8 mouse cellular contexts compared by ENCODE assay signal in genomic region chr2:31119795-31120194, GRCm38 (mm10). TPM values are rescaled to one million over a fixed set of nuclear protein-coding genes. Genes with fewer than 3 reads are reported as not detected.
DNase-seq lines count a peak whose midpoint lies in the region; TF ChIP-seq lines count a peak whose summit lies in the region.
"Had no signal": no experiment of that assay in that cellular context is flagged by ENCODE, and none has a peak within 500 bp of the region (broad histone marks: within the 10 kb centered on the region; RNA-seq: fewer than 3 reads in every experiment).

No protein-coding gene starts in this region.

- TF ChIP-seq POLR2A in ES-Bruce4 (IDR thresholded peaks at IDR 0.05; ENCODE audit: insufficient read depth, low read length): no peak
- TF ChIP-seq POLR2A in brain, embryonic 14.5 days (IDR thresholded peaks at IDR 0.05; ENCODE audit: borderline replicate concordance, extremely low read depth, insufficient read depth, insufficient read length, poor library complexity, severe bottlenecking): no peak

- H3K4me1 ChIP-seq in ES-Bruce4 (ENCODE audit: control insufficient read depth, insufficient read depth, low read length): peaks cover 1% of the 10 kb centered on the region

- no peak overlapping the region for H3K9ac ChIP-seq in ES-Bruce4 (ENCODE audit: low read depth, poor library complexity, severe bottlenecking)

- no peaks in the 10 kb centered on the region for H3K36me3 ChIP-seq in ES-Bruce4 (ENCODE audit: control insufficient read depth, insufficient read depth, low read length, poor library complexity, severe bottlenecking)

- H3K9me3 ChIP-seq in ES-Bruce4 (replicated peaks; ENCODE audit: control insufficient read depth, insufficient read depth, low read length, poor library complexity, severe bottlenecking): no peaks in the 10 kb centered on the region

- H3K27ac ChIP-seq in ES-Bruce4 (ENCODE audit: insufficient read depth, low read length): no peak overlapping the region

- no peaks in the 10 kb centered on the region for H3K27me3 ChIP-seq in ES-Bruce4 (ENCODE audit: control insufficient read depth, insufficient read depth, low read length, poor library complexity, severe bottlenecking)

- no peak for TF ChIP-seq CTCF in ES-Bruce4 (IDR thresholded peaks at IDR 0.05; ENCODE audit: low read depth, low read length)
- TF ChIP-seq CTCF in brain, embryonic 14.5 days (IDR thresholded peaks at IDR 0.05; ENCODE audit: borderline replicate concordance, extremely low read depth, insufficient read depth, insufficient read length): no peak

- no peak for TF ChIP-seq EP300 in ES-Bruce4 (IDR thresholded peaks at IDR 0.05; ENCODE audit: insufficient read depth, low read depth, low read length)

- peak overlapping the region; percentile 10 for H3K4me3 ChIP-seq in ES-Bruce4 (ENCODE audit: low read depth, low read length)
- H3K4me3 ChIP-seq: myocyte had no signal

- DNase-seq in brain, embryonic 14.5 days (ENCODE audit: low read depth): peak; percentile 89
- DNase-seq in heart, adult 9 months (ENCODE audit: low spot score in 2 of 2): peak; percentile 74 to 77
- DNase-seq in layer of hippocampus, postnatal 10 days (ENCODE audit: low spot score in 2 of 2): peak; percentile 67 to 74
- DNase-seq in right cerebral cortex, postnatal 36 days (ENCODE audit: low spot score in 2 of 2): peak; percentile 42 to 62
- no peak for DNase-seq in ovary, postnatal 14 days (ENCODE audit: low spot score)
- no peak for DNase-seq in adipocyte (ENCODE audit: low spot score)

RNA-seq across cellular contexts. Expression of gene Fnbp1, which starts 22.0 kb away (rescaled TPM):
- polyA plus RNA-seq in ES-Bruce4 (2011; ENCODE audit: insufficient read depth, insufficient read length, low read depth, missing spikeins): 77.7 and 84.7 TPM in 2 replicates
- 34.1 and 46.3 TPM in 2 replicates for polyA plus RNA-seq in brain, embryonic 14.5 days (2012; rRNA removed)
- total RNA-seq in layer of hippocampus, postnatal 10 days (2021): 10 to 100 TPM; 90.2 to 99.0 TPM

RNA-seq across cellular contexts. Expression of gene Gpr107, which starts 32.3 kb away (rescaled TPM):
- 71.9 and 72.5 TPM in 2 replicates for polyA plus RNA-seq in ES-Bruce4 (2011; ENCODE audit: insufficient read depth, insufficient read length, low read depth, missing spikeins)
- polyA plus RNA-seq in brain, embryonic 14.5 days (2012; rRNA removed): 34.1 and 35.3 TPM in 2 replicates
- 10 to 100 TPM; 50.7 to 54.5 TPM for total RNA-seq in layer of hippocampus, postnatal 10 days (2021)

Comparison
In these comparisons a context has a peak if more than half of its experiments do, and no peak if none do; other contexts are left out.
1. DNase-seq: peak in brain, embryonic 14.5 days (single experiment), heart, adult 9 months (2 of 2), layer of hippocampus, postnatal 10 days (2 of 2) and right cerebral cortex, postnatal 36 days (2 of 2); none in ovary, postnatal 14 days (single experiment) and adipocyte (single experiment).